Mouse (Mus musculus): ENCODE measurements at regions not wholly inside any gene's neighbourhood (a gene's known extent, or its start where the extent isn't known, plus 50 kb on each side); places are given as distances from the start of the nearest gene placed in this dataset.

- TF ChIP-seq CTCF (IDR thresholded peaks at IDR 0.05; ENCODE audit: borderline replicate concordance, control insufficient read depth, extremely low read depth, insufficient read depth, low read length, poor library complexity) (no peak), POLR2A (IDR thresholded peaks at IDR 0.05; ENCODE audit: control insufficient read depth, extremely low read depth, insufficient read depth, low read length, poor library complexity) (no peak)
Observed at GRCm38 (mm10) chr12:109754986-109755385, 154.9 kb upstream of the Rtl1 start.

Data from thymus, adult 2 months (tissue).